Mouse (Mus musculus) 3134 (cell line): ENCODE measurements around the gene Ric8b.

Source experiments
- DNase-seq: peaks from one replicate; pipeline ENCODE4 v3.0.0-alpha.2; 2011; ENCODE audit warnings: low spot score; ENCODE audit not compliant: insufficient read length; ENCODE audit errors: extremely low read depth

Gene Ric8b

DNA sequence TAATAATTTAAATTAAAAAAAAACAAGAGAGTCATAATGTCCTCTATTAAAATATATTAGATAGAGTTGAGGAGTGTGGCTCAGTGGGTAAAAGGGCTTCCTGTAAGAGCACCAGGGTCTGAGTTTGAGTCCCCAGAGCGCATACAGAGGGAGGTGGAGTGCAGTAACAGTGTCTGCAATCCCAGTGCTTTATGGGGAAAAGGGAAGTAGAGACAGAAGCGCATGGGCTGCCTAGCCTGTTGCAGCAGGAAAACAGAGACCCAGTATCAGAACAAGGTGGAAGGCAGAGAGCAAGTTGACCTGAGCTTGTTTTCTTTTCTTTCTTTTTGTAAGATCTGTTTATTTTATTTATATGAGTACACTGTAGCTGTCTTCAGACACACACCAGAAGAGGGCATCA is 41.2 kb downstream of the Ric8b start:
- DNase-seq = no peak

DNA sequence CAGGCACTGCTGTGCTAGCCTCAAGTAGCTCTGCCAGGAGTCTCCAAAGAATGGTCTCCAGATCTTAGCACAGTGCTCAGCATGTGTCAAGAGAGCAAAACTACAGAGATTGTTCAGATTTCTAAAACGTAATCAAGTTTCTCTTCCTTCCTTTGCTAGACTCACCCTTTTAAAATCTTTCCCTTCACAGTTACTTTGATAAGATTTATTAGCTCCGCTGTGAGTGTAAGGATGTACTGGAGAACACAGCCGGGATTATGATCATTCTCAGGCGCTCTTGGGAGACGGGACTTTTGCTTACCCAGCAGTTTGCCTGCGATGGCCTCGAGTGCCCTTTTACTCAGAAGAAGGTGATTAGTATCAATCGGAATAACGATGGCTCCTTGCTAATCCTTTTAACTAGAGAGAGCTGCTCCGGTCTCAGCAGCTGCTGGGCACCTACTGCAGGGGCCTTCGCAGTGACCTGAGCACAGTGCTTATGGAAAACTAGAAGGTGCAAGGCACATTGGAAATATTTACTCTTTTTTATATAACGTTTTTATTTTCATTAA is 43.0 kb downstream of the Ric8b start:
- DNase-seq = no peak

DNA sequence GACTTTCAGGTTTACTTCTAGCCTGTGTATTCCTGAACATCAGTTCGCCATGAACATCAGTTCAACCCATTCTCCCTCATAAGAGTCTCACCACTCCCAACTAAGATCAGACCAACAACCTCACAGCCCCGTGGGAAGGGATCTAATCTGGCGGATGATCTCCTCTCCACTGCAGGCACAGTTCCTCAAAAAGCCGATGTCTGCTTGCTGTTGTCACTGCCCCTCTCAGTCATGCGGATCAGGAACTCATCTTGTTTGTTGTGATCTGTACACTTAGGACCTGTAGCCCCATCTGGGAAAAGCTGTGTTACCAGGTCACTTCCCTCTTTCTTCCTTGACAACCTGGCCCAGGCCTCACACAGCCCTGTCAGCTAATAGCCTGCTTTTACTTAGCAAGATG is 45.7 kb downstream of the Ric8b start:
- DNase-seq = no peak

DNA sequence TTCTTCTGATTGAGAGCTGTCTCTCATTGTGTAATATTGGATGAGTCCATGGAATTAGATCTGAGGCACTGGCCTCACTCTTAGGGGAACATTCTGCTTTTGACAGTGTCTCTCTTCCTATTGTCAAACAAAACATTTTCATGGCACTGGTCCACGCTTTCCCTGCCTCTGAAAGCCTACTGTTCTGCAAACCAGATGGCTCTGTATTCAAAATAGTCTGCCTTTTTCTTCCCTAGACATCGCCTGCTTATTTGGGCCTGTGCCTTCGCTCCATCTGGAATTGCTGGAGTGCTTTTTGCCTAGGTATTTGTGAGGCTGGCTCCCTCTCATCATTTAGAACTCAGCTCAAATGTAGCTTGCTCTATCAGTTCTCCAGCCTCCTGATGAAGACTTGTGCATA is 46.3 kb downstream of the Ric8b start:
- no peak for DNase-seq

DNA sequence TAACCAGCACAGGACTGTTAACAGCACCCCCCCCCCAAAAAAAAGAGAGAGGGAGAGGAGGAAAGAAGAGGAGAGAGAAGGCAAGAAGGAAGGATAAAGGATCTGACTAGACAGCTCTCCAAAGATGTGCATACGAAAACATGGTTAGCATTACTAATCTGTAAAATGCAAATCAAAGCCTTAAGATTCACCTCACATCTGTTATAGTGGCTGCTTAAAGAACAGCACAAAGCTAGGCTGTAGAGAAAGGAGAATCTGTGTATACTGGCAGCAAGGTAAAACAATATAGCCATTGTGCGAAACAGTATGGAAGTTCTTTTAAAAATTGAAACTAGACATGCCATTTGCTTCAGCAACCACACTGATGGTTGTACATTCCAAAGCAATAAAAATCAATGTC is 49.1 kb downstream of the Ric8b start:
- DNase-seq = no peak

DNA sequence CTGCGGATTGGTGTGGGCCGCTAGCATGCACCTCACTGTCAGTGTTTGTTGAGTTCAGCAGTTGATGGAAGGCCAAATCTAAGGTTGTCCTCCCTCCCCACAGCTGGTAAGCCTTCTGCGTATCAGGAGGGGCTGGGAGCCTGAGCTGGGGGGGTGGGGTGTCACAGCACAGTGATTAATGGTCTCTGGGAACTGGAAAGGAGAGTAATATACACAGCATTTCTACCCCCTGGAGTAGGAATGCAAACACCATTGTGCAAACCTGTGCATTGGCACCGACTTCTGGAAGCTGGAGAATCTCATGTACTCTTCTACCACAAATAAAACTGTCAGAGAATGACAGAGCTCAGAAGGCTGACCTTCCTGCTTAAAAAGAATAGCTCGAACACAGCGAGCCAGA is 50.2 kb downstream of the Ric8b start:
- no peak for DNase-seq

DNA sequence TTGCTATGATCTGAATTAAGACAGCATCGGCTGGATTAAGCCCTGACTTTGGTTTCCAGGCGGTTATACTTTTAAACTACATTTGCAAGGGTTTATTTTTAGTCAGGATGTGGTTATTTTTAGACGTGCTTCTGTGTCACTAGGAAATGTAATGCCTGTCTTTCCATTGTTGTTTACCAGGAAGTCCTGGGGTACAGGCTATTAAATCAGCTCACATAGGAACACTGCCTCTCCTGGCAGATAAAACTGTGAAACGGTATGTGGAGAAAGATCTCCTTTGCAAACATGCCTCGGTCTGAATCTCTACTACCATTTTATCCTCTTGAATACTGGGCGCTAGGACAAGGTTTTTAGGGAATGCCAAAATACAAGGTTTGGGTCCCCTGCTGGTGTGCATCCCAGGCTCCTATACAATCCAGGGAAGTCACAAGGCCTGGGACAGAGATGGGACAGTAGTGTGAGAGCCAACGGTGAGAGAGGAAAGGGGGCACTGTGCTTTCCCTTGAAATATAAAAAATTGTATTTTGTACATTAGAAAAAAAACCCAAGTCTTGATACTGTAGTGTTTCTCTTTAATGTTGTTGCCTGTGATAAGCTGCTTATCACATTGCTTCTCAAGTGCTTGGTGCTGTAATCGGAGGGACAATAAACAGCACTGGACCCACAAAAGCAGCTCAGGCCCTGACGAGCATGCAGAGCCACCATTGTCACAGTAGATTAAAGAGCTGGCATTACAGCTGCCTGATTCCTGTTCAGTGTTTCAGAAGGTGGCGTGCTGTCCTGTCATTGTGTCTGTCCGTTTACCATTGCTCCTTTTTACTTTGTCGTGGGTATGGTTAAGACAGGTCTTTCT is 51.7 kb downstream of the Ric8b start:
- no peak for DNase-seq

DNA sequence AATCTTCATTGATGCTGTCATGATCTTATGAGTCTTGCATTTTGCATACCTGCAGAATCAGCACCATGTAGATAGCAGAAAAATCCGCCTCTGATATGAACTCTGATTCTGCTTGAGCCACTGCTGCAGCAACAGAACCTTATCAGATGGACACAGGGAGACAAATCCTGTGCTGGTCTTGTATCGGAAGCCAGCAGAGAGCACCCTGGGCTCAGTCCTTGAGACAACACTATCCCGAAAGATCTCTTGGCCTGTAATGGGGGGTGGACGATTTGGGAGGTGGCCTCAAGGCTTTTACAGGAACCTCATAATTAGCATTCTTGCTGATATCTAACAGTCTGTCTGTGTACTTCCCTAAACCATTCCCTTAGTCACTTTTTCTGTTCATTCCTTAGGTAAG is 57.8 kb downstream of the Ric8b start:
- DNase-seq = no peak

DNA sequence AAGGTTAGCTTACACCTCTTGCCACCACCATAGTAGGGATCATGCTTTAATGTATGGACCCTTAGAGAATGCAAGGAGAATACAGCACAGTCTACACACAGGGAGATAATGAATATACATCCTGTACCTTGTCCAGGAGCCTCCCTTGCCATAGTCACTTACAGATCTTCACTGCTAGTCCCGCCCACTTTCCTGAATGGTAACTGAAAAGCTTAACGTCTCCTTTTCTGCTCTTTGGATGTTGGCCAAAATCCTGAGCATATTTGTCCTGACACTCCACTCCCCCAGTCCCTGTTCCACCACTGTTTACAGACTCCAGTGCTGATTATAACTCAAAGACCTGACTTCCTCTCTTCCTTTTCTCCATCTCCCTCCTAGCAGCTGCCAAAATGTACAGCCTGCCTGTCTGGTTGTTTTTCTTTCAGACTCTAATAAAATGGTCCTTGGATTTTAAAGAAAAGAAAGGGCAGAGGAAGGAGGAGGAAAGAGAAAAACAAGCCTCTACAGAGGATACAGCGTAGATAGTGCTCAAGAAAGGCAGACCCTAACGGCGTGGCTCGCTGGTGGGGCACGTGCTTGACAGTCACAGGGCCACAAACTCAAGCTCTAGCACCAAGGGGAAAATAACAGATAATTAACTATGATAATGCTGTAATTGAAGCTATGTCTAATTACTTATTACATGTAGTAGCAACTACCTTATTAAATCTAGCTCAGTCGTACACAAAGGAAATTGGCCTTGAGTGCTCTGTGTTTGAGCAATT is 59.4 kb downstream of the Ric8b start:
- DNase-seq = no peak

DNA sequence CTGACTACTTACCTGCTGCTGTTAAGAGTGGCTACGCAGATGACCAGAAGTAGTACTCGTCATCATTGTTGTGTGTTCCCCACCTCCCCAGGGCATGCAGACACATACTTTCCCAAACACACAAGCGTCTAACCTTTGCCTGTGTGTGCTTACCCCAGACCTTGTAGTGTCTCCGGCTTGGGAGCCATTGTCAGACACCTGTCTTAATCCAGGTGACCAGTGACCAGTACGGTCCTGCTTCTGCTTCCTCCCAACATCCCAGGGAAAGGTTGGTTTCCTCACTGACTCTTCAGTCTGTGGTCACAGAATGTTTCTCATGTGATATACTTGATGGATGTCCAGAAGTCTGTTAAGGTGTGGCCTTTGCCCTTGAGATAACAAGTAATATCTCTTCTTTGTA is 62.9 kb downstream of the Ric8b start:
- DNase-seq = no peak

DNA sequence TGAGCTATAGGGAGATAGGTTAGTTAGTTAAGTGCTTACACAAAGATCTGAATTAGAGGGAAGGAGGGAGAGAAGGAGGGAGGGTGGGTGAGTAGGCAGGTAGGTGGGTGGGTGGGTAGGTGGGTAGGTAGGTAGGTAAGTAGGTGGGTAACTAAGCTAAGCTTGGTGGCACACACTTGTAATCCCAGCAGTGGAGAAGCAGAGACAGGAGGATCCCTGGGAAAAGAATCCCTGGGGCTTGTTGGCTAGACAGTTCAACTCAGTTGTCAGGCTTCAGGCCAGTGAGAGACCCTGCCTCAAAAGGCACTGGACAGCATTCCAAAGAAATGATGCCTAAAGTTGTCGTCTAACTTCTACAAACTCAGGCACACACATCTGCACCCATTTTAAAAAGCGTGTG is 64.0 kb downstream of the Ric8b start:
- no peak for DNase-seq

DNA sequence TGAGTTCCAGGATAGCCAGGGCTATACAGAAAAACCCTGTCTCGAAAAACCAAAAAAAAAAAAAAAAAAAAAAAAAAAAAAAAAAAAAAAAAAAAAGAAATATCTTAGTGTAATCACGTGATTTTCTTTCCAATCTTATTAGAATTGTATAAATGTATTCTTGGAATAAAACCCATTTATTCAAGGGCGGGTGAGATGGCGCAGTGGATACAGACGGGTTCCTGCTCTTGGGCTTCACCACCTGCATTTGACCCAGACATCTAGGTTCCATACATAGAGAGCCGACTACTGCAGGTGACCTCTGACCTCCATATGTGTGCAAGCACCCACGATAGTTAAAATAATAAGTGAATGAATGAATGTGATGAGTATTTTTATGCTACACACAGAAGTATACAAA is 65.3 kb downstream of the Ric8b start:
- DNase-seq = no peak

DNA sequence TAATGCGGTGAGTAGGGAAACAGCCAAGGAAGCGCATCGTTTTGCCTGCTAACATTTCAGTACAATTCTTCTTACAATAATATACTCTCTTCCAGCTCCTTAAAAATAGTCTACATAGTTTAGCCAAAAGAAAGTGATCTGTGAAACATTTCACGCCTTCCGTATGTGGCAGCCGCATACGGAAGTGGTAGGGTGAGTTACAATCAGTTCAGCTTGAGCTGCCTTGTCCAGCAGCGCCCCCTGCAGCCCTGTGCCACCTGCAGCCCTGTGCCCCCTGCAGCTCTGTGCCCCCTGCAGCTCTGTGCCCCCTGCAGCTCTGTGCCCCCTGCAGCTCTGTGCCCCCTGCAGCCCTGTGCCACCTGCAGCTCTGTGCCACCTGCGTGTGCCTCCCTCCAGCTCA is 68.5 kb downstream of the Ric8b start:
- DNase-seq = no peak

DNA sequence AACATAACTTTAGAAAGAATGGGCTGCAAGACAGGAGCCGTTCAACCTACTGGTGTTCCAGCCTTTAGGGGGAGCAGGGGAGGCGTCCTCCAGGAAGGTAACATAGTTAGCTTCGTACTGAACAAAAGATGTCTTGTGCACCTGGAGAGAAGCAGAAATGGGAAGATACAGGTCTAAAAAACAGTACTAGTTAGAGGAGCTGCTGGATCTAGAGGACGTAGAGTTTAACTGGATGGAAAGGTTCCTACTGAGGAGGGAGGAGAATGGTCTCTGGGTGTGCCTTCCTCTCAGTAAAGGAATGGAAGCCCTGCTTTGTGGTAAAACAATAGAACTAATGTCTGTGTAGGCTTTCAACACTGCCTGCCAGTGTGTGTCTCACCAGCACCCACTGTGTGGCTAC is 70.2 kb downstream of the Ric8b start:
- no peak for DNase-seq

DNA sequence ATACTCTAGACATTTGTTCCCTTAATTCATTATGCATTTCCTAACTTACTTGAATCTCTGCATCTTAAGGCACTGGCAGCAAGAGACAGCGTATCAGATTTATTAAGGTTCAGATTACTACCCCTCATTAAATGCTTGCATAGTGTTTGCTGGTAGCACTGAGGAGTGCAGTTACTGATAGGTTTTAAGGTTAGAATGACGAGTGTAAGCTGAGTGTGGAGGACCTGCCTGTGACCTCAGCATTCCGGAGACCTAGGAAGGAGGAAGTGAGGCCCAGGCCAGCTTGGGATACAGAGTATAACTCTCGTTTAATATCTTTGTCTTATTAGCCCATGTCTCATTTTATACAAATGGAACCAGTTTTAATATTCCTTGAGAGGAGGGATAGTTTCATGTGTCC is 71.2 kb downstream of the Ric8b start:
- DNase-seq = no peak

DNA sequence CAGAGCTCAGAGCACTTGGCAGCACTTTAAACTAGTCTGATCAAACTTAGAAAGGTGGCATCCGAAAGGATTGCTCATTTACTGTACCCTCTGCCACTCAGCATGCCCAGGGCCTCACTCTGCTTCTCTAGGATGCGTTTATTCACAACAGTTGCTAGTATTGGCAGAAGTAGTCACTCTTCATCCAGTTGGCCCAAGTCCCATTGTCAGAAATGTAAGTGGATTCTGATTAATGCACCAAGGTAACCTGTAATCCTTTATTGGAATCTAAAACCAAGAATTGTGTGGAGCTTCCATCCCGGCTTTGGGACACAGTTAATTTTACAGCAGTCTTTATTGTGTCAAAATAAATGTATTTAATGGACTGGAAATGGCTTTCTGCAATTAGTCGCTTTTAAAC is 76.9 kb downstream of the Ric8b start:
- no peak for DNase-seq

DNA sequence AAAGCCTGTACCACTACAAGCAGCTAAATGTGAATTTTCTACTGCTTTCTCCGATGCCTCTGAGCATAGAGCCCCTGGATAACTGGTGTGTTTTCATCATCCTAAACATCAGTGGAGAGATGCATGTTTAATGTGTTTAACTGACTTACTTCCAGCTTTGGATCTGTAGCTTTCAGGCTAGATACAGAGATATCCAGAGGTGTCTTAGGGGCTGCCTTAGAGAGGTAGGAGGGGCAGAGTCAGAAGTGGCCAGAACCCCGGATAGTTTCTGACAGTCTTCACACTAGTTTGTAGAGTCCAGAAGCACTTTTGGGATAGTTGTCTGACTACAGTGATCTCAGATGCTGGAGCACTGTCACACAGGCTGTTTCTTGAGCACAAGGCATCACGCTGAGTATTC is 77.6 kb downstream of the Ric8b start:
- DNase-seq = no peak

DNA sequence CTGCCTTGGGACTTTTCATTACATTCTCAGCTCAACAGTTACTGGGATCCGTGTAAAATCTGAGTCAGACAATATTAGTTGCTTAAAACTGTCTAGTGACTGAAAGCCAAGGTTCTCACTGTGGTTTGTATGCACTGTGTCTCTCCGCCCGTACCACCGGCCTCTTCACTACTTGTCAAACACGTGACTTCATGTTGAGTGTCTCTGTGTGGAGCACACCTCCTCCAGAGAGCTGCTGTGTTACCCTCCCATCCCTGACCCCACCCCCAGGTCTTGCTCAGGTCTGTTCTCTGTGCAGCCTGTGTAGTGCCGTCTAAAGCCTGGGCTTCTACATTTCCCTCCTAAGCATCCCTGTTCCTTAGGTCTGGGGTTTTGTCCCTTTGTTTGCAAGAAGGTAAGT is 79.0 kb downstream of the Ric8b start:
- no peak for DNase-seq

DNA sequence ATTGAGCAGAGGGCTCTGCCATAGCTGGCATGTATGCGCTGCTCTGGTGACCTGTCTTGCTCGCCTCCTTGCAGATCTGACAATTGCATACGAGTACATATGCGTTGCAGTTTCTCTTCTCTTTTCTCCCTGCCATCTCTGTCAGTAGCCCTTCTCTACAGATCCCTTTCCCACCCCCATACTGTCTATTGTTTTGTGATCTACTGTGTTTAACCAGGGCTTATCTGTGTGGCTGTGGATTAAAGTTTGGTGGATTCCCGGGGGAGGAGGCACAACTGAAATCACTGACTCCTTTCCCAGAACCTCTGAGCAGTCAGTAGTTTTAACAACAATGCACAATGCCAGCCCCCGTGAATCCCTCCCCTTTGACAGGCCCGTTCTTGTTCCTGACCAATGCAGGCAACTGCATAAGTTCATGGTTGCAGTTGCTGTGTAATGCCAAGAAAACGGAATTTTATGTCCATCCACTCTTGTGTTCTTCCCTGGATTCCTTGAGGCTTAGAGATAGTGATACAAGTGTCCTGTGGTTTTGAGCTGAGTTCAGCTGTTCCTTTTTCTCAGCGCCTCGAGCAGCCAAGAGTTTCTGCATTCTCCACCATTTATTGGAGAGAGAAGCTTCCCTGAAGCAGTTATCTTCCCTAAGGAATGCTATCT is 80.3 kb downstream of the Ric8b start:
- DNase-seq = no peak

DNA sequence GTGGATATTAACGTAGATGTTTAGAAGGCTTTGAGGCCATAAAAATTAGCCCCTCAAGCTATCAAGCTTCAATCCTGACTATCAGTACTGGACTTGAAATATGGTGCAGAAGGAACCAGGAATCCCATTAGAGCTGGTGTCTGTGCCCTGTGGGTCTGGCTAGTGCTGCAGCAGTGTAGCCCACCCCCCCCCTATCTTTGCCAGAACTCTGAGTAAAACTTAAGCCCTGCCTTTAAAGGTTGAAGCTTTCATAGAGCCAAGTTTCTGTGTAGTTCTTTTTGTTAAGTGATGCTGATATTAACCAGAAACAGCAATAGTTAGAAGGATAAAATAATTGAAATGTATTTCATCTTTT is 80.8 kb downstream of the Ric8b start:
- DNase-seq = no peak

DNA sequence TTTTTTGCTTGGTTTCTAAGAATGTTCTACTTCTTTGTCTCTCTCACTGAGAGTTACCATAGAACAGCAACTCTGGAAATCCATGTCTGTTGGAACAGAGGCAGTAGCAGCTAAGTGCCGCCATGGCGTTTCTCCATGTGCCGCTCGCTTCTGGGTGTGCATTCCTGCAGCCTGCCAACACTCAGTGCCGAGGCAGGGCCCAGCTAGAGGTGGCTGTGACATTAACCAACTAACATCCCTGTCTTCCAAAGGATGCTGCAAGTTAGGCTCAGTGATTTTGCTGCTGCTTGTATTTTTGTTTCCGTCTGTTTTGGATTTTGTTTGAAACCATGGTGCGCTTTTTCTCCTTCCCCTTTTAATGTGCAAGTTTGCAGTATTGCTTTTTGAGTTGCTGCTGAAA is 84.5 kb downstream of the Ric8b start:
- DNase-seq = no peak
